Mouse (Mus musculus) midbrain, embryonic 10.5 days (tissue): Measurements from ENCODE around the gene Mtmr12. TPM values are rescaled to one million over a fixed set of nuclear protein-coding genes. Genes with fewer than 3 reads are reported as not detected.
"Not testable (repeated sequence)": the region's sequence is repeated elsewhere in the genome, so short reads cannot be mapped to it uniquely, and the experiment has no call there.

Experiments
- DNase-seq: peaks from one replicate; pipeline ENCODE4 v3.0.0-alpha.2; 2017; ENCODE audit warnings: low spot score
- H3K27ac ChIP-seq: fragments of 300-500 bp; sonication (generic); replicated peaks from 2 replicates; pipeline ENCODE4 v1.5.1; 2016; ENCODE audit warnings: mild to moderate bottlenecking
- H3K27me3 ChIP-seq: fragments of 300-500 bp; sonication (generic); 2 replicates; pipeline ENCODE4 v1.6.1; 2016; ENCODE audit warnings: low read depth, mild to moderate bottlenecking; ENCODE audit not compliant: poor library complexity, severe bottlenecking
- H3K36me3 ChIP-seq: fragments of 300-500 bp; sonication (generic); 2 replicates; pipeline ENCODE4 v1.6.1; 2016; ENCODE audit warnings: mild to moderate bottlenecking, moderate library complexity
- H3K4me1 ChIP-seq: fragments of 300-500 bp; sonication (generic); 2 replicates; pipeline ENCODE4 v1.6.1; 2016
- H3K4me3 ChIP-seq: fragments of 300-500 bp; sonication (generic); 2 replicates; pipeline ENCODE4 v1.5.1; 2016; ENCODE audit warnings: mild to moderate bottlenecking, moderate library complexity
- H3K9me3 ChIP-seq: fragments of 300-500 bp; sonication (generic); replicated peaks from 2 replicates; pipeline ENCODE4 v1.6.1; 2016; ENCODE audit warnings: mild to moderate bottlenecking
- WGBS: fragments of 180-500 bp; shearing (Covaris S2); methylation state at CpG from one replicate; pipeline ENCODE4 v1.1.7; 2016; 5-methylcytosine and 5-hydroxymethylcytosine counted together
- polyA plus RNA-seq: library from polyadenylated mRNA; unstranded; fragments of >200 nt; fragmentation: Nextera tagmentation; extraction: Ambion mirVana; gene quantifications from 2 replicates; pipeline ENCODE4 v1.2.1, GENCODE M21; 2016

Mtmr12 gene
- polyA plus RNA-seq, 1 experiment from 2014 or later = 18.0 TPM

DNA sequence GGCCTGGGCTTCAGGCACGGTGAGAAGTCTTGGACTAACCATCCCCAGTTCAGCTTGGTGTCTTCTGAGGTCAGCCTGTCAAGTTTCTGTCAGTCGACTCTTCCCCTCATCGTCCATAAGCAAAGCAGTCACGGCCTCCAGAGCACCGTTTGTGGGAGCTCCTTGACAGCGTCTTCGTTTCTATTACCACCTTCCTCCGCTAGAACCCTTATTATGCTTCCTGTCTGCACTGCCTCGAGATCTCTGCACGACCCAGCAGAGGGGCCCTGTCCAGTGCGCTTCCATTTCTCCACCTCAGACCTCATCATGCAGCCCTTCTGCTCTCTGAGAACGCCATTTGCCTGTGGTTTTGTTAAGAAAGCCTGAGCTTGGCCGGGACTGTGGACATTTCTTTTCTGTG, 12.0 kb downstream of the Mtmr12 start:
- H3K36me3 ChIP-seq = no peaks in the 10 kb centered on the region
- 85% methylated on average over 13 of the region's 13 CpGs for WGBS
- no peaks in the 10 kb centered on the region for H3K9me3 ChIP-seq
- no peak overlapping the region for H3K27ac ChIP-seq
- DNase-seq = no peak
- H3K4me3 ChIP-seq = no peak overlapping the region
- no peaks in the 10 kb centered on the region for H3K27me3 ChIP-seq
- peaks cover 52% of the 10 kb centered on the region for H3K4me1 ChIP-seq

DNA sequence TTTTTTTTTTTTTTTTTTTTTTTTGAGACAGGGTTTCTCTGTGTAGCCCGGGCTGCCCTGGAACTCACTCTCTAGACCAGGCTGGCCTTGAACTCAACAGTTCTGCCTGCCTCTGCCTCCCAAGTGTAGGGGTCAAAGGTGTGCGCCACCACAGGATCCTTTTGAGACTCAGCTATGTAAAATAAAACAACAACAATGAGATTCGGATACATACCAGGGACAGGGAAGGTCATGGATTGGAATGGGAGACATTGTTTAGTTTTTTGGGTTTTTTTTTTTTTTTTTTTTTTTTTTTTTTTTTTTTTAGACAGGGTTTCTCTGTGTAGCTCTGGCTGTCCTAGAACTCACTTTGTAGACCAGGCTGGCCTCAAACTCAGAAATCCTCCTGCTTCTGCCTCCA, 12.5 kb downstream of the Mtmr12 start:
- not testable (repeated sequence) for H3K36me3 ChIP-seq, H3K9me3 ChIP-seq, DNase-seq, H3K27ac ChIP-seq, H3K4me3 ChIP-seq, H3K27me3 ChIP-seq
- 85% methylated on average over 3 of the region's 3 CpGs for WGBS
- peaks cover 57% of the 10 kb centered on the region for H3K4me1 ChIP-seq

DNA sequence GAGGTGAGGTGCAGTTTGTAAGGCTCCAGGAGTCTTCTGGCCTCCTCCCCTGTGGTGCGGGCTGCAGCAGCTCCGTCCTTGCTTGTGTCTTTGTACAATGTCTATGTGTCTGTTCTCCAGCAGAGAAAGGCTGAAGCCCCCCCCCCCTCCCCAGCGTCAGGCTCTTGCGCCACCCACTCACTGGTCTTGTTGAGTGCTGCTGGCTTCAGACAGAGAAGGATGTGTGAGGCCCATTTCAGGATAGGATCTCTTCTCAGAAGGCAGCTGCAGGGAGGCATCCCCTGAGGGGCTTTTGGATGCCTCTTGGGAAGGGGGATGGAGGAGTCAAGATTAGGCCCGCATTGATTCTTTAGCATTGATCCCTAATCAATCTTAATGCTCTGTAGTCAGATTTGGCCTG, 13.0 kb downstream of the Mtmr12 start:
- peak overlapping the region; percentile 55 for H3K27ac ChIP-seq

DNA sequence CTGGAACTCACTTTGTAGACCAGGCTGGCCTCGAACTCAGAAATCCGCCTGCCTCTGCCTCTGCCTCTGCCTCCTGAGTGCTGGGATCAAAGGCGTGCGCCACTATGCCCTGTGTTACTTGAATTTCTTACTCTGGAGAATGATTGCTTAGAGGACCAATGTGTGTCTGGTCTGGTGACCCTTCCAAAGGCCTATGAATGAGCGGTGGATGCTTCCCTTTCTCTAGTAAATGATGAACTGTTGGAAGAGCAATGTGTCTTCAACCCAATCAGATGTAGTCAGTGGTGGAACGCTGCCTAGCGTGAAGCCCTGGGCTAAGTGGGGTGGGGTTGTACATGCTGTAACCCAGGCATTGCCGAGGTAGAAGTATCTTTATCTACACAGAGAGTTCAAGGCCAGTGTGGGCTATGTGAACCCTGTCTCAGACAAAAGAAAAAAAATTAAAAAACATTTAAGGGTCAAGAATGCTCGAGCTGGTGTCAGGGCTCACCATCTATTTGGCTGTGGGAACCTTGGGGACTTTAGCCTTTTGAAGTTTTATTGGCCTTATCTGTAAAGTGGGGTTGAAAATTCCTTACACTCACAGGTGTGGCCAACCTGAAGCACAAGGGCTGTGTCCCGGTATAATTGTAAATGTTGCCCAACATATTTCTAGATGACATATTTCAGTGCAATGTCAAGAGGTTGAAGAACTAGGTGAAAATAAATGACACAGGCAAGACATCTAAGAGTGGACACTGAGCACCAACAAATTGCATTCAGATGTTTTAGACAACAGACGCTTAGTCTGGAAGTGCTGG, 14.0 kb downstream of the Mtmr12 start:
- Histone ChIP-seq H3K27ac (no peak overlapping the region), H3K9me3 (no peaks in the 10 kb centered on the region)
- 93% methylated on average over 11 of the region's 11 CpGs for WGBS

More for the DNA sequence above, 13.0 kb downstream of the Mtmr12 start:
- H3K4me1 ChIP-seq = peaks cover 59% of the 10 kb centered on the region
- H3K9me3 ChIP-seq = no peaks in the 10 kb centered on the region
- H3K4me3 ChIP-seq = no peak overlapping the region
- WGBS = 57% methylated on average over 5 of the region's 5 CpGs
- no peaks in the 10 kb centered on the region for H3K36me3 ChIP-seq
- H3K27me3 ChIP-seq = no peaks in the 10 kb centered on the region
- no peak for DNase-seq

DNA sequence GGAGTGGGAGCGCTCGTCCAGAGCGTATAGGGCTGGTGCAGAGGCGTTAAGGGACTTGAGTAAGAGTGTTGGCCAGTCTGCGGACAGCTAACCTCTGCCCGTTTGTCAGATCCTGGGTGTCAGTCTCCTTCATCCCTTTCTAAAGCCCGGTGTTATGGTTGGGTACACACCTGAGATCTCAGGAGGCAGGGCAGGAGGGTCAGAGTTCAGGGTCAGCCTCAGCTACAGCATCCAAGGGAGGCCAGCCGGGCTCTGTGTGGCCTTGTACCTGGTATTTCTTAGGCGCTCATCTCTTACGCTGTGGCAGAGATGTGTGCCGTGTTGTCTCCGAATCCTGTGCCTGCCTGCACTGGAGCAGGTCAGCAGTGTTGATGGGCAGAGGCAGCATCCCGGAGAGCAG, 16.3 kb downstream of the Mtmr12 start:
- WGBS = 89% methylated on average over 13 of the region's 13 CpGs
- Histone ChIP-seq H3K9me3 (no peaks in the 10 kb centered on the region), H3K36me3 (no peaks in the 10 kb centered on the region), H3K27ac (peak overlapping the region; percentile 71; the same call in 1 of the 2 replicates), H3K4me3 (no peak overlapping the region), H3K27me3 (no peaks in the 10 kb centered on the region), H3K4me1 (peaks cover 68% of the 10 kb centered on the region)
- DNase-seq = no peak

More for the DNA sequence above, 14.0 kb downstream of the Mtmr12 start:
- DNase-seq = no peak
- peaks cover 60% of the 10 kb centered on the region for H3K4me1 ChIP-seq
- H3K27me3 ChIP-seq = no peaks in the 10 kb centered on the region
- no peak overlapping the region for H3K4me3 ChIP-seq
- H3K36me3 ChIP-seq = no peaks in the 10 kb centered on the region

DNA sequence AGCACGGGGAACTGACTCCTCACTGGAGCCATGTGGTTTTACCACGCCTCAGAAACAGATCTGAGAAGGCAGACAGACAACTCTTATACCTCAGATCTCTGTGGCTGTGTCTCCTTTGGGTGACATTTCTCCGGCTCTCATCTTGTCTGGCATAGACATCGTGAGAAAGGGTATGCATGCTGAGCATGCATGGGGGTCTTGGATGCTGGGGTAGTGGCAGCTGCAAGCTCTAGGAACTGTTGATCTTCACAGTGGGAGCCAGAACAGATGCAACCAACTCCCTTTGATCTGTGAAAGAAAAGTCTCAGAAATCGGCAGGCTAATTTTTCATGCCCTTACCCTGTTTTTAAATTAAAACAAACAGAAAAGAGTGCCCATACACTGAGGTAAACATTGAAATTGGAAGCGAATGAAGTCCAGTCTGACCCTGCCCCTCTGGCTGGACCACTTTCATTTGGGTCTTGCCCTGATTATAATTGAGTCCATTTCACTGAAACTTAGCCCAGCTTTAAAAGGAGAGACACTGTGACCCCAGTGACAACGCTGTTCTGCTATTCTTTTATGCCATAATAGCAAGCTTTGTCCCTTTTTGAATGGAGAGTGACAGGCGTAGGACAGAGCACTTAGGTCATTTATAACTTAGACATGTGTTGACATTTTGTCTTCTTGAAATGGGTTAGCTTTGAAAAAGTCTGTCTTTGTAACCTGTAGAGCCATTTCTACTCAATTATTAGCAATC, 17.9 kb downstream of the Mtmr12 start:
- no peak overlapping the region for H3K4me3 ChIP-seq
- H3K27me3 ChIP-seq = no peaks in the 10 kb centered on the region
- 26% methylated on average over 8 of the region's 8 CpGs for WGBS
- H3K36me3 ChIP-seq = no peaks in the 10 kb centered on the region
- H3K4me1 ChIP-seq = peaks cover 58% of the 10 kb centered on the region
- H3K27ac ChIP-seq = peak overlapping the region; percentile 64
- H3K9me3 ChIP-seq = no peaks in the 10 kb centered on the region
- DNase-seq = no peak

DNA sequence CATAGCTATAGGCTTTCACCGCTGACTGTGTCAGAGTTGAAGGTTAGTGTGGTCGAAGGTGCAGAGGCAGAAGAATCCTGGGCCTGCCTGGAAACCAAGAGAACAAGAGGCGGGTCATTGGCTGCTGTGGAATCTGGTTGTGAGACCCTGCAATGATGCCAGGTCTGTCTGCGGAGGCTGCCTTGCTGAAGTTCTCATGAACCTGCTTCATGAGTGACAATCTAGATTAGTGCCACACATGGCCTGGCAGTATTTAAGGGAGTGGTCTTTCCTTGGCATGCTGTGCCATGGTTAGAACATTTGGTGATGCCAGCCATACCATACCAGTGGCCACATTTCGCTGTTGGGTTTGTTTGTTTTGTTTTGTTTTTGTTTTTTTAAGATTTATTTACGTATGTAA, 18.6 kb downstream of the Mtmr12 start:
- Histone ChIP-seq H3K36me3 (no peaks in the 10 kb centered on the region), H3K27ac (peak overlapping the region; percentile 68), H3K9me3 (no peaks in the 10 kb centered on the region), H3K4me1 (peaks cover 59% of the 10 kb centered on the region), H3K27me3 (no peaks in the 10 kb centered on the region), H3K4me3 (no peak overlapping the region)
- no peak for DNase-seq
- WGBS = 70% methylated on average over 6 of the region's 6 CpGs

DNA sequence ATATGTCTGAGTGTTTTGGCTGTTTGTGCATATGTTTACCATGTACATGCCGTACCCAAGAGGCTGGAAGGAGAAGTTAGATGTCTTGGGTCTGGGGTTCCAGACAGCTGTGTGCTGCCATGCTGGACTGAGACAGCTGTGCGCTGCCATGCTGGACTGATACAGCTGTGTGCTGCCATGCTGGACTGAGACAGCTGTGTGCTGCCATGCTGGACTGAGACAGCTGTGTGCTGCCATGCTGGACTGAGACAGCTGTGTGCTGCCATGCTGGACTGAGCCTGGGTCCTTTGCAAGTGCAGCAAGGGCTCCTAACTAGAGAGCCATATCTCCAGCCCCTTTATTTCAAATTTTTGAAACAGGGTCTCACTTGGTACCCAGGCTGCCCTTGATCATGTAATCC, 19.4 kb downstream of the Mtmr12 start:
- no peaks in the 10 kb centered on the region for H3K9me3 ChIP-seq
- H3K27me3 ChIP-seq = no peaks in the 10 kb centered on the region
- no peaks in the 10 kb centered on the region for H3K36me3 ChIP-seq
- DNase-seq = no peak
- WGBS = 98% methylated on average over 2 of the region's 2 CpGs
- H3K4me3 ChIP-seq = no peak overlapping the region
- H3K27ac ChIP-seq = 0 out of 2 replicates have a peak overlapping the region, but pooled peaks have one; percentile 33
- peaks cover 59% of the 10 kb centered on the region for H3K4me1 ChIP-seq

DNA sequence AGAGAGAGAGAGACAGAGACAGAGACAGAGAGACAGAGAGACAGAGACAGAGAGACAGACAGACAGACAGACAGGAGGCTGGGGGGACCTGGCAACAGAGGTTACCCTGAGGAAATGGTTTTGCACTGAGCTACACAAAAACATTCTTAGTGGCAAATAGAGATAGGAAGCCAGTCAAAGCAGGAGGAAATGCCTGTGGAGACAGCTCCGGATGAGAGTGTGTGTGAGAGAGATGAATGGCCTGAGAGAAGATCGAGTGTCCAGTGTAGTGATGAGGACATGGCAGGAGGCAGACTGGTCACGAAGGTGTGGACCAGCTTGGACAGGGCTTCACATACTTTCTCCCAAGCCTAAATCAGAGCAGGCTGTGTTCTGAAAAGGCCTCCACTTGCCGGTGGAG, 20.2 kb downstream of the Mtmr12 start:
- Histone ChIP-seq H3K27ac (no peak overlapping the region; the same call in 1 of the 2 replicates), H3K27me3 (no peaks in the 10 kb centered on the region), H3K36me3 (no peaks in the 10 kb centered on the region), H3K9me3 (no peaks in the 10 kb centered on the region), H3K4me1 (peaks cover 62% of the 10 kb centered on the region), H3K4me3 (no peak overlapping the region)
- DNase-seq = no peak
- 68% methylated on average over 4 of the region's 4 CpGs for WGBS

DNA sequence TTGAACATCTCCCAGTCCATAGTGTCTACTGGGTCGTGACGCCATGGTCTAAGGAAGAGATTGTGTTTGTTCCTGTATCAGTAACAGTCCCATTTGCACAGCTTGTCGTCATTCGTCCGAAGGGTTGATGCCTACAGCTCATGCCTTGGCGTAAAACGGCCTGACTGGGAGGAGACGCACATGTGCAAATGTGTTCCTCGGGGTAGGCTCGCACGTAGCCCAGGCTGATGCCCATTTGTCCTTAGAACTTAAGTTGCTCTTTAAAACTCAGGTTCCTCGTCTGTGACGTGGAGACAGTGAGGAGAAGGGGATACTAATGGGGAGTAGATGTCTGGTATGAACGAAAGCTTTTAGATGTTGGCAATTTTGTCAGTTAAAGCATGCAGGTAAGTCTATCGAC, 22.1 kb downstream of the Mtmr12 start:
- Histone ChIP-seq H3K4me3 (no peak overlapping the region), H3K9me3 (no peaks in the 10 kb centered on the region), H3K4me1 (peaks cover 49% of the 10 kb centered on the region), H3K27ac (no peak overlapping the region), H3K36me3 (peaks cover 4% of the 10 kb centered on the region; the same call in 1 of the 2 replicates), H3K27me3 (no peaks in the 10 kb centered on the region)
- no peak for DNase-seq
- 93% methylated on average over 15 of the region's 15 CpGs for WGBS

DNA sequence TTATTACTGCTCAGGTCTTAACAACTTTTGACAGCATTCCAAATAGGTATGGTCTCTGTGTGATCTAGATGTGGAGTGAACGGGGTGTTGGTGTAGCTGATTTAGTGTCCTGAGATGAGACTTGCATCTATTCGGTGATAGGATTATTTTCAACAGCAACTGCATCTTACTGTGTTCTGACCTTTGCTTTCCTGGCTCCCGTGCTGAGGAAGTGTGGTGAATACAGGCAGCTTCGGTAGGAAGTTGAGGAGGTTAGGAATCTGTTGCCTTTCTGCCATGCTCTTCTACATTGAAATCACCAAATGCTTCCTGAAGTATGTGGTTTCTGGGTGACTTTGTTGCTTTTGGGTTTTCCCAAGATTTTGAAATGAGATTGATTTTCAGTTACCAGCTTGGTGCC, 22.5 kb downstream of the Mtmr12 start:
- 89% methylated on average over 4 of the region's 4 CpGs for WGBS
- Histone ChIP-seq H3K9me3 (no peaks in the 10 kb centered on the region), H3K27me3 (no peaks in the 10 kb centered on the region), H3K27ac (no peak overlapping the region), H3K4me1 (peaks cover 49% of the 10 kb centered on the region), H3K4me3 (no peak overlapping the region), H3K36me3 (peaks cover 8% of the 10 kb centered on the region)
- no peak for DNase-seq

DNA sequence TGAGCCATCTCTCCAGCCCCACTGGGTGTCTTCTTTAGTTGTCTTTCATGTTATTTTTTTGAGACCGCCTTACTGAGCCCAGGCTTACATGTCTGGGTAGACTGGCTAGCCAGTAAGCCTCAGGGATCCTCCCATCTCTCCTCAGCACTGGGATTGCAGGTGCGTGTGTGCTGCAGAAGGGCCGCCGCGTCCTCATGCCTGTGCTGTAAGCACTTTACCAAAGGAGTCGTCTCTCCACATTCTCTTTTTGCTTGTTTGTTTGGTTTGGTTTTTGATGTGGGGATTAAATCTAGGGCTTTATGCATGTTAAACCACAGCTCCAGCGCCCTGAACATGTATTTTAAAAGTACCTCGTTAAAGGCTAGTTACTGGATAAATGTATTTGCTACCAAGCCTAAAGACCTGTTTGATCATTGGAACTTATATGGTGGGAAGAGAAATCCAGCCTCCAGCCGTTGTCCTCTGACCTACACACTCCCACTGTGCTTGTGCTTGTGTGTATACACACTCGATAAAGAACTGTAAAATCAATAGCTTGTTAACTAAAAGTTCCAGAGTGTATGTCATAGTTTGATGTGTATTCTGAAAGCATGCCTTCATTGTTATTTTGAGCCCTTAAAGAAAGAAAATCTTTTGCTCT, 24.9 kb downstream of the Mtmr12 start:
- no peak overlapping the region for H3K4me3 ChIP-seq
- DNase-seq = no peak
- peaks cover 30% of the 10 kb centered on the region for H3K36me3 ChIP-seq
- no peaks in the 10 kb centered on the region for H3K9me3 ChIP-seq
- WGBS = 83% methylated on average over 10 of the region's 10 CpGs
- no peak overlapping the region for H3K27ac ChIP-seq
- peaks cover 30% of the 10 kb centered on the region for H3K4me1 ChIP-seq
- H3K27me3 ChIP-seq = no peaks in the 10 kb centered on the region
